Mouse (Mus musculus): ENCODE measurements around the gene Spred3. TPM values are rescaled to one million over a fixed set of nuclear protein-coding genes. Genes with fewer than 3 reads are reported as not detected.

The Spred3 gene
- total and polyA plus RNA-seq, 3 experiments, result 0.21 to 1.3 (median 0.44) TPM

DNA sequence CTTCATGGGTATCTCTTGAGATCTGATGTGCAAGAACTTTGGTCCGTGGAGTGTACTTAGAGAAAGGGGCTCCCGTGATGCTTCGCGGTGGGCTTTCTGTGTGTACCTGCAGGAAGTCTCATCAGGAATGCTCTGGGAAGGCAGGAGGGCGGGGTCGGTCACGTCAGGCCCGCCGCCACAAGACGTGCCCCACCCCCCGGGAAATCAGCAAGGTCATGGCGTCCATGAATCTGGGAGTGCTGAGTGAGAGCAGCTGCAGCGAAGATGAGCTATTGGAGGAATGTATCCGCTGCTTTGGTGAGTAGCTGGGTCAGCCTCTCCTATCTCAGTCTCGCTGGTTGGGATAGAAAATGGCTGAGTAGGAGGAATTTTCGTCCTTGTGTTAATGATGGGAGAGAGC is 32.8 kb downstream of the Spred3 start:
- Histone ChIP-seq H3K4me3 (ENCODE audit: low read depth, low read length) (no peak overlapping the region), H3K9me3 (replicated peaks) (no peaks in the 10 kb centered on the region), H3K4me1 (ENCODE audit: insufficient read depth, low read depth, low read length) (peaks cover 34% of the 10 kb centered on the region), H3K36me3 (replicated peaks) (no peaks in the 10 kb centered on the region), H3K27me3 (ENCODE audit: insufficient read depth, low read length) (peaks cover 19% of the 10 kb centered on the region; the same call in 1 of the 2 replicates)
- TF ChIP-seq POLR2AphosphoS5 (IDR thresholded peaks at IDR 0.05; ENCODE audit: insufficient replicate concordance, low read depth, low read length) (no peak), GATA2 (IDR thresholded peaks at IDR 0.05; ENCODE audit: borderline replicate concordance, low read depth, low read length) (no peak), CTCF (IDR thresholded peaks at IDR 0.05; ENCODE audit: low read depth, low read length) (no peak), GATA1 (IDR thresholded peaks at IDR 0.05; ENCODE audit: borderline replicate concordance, low read length) (no peak), TAL1 (conservative IDR thresholded peaks at IDR 0.05; ENCODE audit: low read depth, low read length) (no peak)
- ATAC-seq (ENCODE audit: extremely low read depth, insufficient number of reproducible peaks, low FRiP score, poor library complexity, severe bottlenecking), result no peak
- no peak for DNase-seq (ENCODE audit: low spot score)

DNA sequence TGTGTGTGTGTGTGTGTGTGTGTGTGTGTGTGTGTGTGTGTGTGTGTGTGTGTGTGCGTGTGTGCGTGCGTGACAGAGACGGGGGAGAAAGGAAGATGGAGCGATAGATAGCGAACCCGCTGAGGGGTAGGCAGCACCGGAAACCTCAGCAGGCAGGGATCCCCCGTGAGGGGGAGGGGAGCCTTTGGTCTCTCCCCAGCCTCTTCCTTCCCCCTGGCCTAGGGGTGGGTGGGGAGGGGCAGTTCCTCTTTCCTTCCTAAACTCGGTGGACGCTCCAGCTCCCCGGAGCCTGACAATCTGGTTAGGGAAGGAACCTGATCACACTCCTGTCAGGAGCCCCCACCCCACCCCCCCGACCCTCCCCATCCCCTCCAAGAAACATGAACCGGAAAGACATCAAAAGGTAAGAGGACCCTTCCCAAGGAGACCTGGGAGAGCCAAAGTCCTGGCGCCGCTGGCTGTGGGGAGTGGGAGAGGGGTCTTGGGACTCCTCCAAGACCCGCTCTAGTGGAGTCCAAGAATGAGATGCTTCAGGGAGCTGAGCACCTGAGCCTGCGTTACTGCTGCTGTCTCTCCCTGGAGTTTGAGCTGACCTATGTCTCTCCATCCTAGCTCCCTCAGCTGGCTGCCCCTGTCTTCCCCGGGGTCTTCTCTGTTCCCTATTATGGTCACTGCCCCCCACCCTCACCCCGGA is 35.4 kb downstream of the Spred3 start, which contains the start of gene Rasgrp4:
Rasgrp4 (plus strand) TSS at position 159 of the 694 bp plus-strand sequence.
- peaks cover 22% of the 10 kb centered on the region; the same call in 1 of the 2 replicates for H3K27me3 ChIP-seq (ENCODE audit: insufficient read depth, low read length)
- TF ChIP-seq GATA2 (IDR thresholded peaks at IDR 0.05; ENCODE audit: borderline replicate concordance, low read depth, low read length) (no peak), POLR2AphosphoS5 (IDR thresholded peaks at IDR 0.05; ENCODE audit: insufficient replicate concordance, low read depth, low read length) (no peak), TAL1 (conservative IDR thresholded peaks at IDR 0.05; ENCODE audit: low read depth, low read length) (no peak), GATA1 (IDR thresholded peaks at IDR 0.05; ENCODE audit: borderline replicate concordance, low read length) (no peak), CTCF (IDR thresholded peaks at IDR 0.05; ENCODE audit: low read depth, low read length) (no peak)
- peak; percentile 83 for DNase-seq (ENCODE audit: low spot score)
- H3K9me3 ChIP-seq (replicated peaks), result no peaks in the 10 kb centered on the region
- H3K4me1 ChIP-seq (ENCODE audit: insufficient read depth, low read depth, low read length), result peaks cover 26% of the 10 kb centered on the region
- peak within 1 kb of the TSS; percentile 53 for H3K4me3 ChIP-seq (ENCODE audit: low read depth, low read length)
- peak; percentile 75 for ATAC-seq (ENCODE audit: extremely low read depth, insufficient number of reproducible peaks, low FRiP score, poor library complexity, severe bottlenecking)
- no peaks in the 10 kb centered on the region for H3K36me3 ChIP-seq (replicated peaks)

DNA sequence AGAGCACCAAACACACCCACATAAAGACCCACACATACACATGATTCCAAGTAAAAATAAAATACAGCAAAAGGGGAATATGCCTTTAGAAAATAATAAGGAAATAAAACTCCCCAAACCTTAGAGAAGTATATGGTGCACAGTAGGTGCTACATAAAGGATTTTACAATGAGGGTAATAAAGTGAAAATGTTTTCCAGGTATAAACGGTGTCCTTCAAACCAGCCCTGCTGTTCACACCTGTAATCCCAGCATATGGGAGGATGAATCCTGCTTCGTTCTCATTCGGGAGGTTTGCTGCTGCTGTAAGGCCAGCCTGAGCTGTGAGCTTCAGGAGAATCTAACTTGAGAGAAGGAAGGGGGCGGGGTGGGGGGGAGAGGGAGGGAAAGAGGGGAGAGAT is 36.0 kb downstream of the Spred3 start:
- ATAC-seq (ENCODE audit: extremely low read depth, insufficient number of reproducible peaks, low FRiP score, poor library complexity, severe bottlenecking) (no peak), DNase-seq (ENCODE audit: low spot score) (no peak)
- H3K9me3 ChIP-seq (replicated peaks), result no peaks in the 10 kb centered on the region
- H3K27me3 ChIP-seq (ENCODE audit: insufficient read depth, low read length), result peaks cover 22% of the 10 kb centered on the region; the same call in 1 of the 2 replicates
- H3K4me3 ChIP-seq (ENCODE audit: low read depth, low read length), result no peak overlapping the region; the same call in 1 of the 2 replicates
- TF ChIP-seq TAL1 (conservative IDR thresholded peaks at IDR 0.05; ENCODE audit: low read depth, low read length) (no peak), CTCF (IDR thresholded peaks at IDR 0.05; ENCODE audit: low read depth, low read length) (no peak), GATA2 (IDR thresholded peaks at IDR 0.05; ENCODE audit: borderline replicate concordance, low read depth, low read length) (no peak), POLR2AphosphoS5 (IDR thresholded peaks at IDR 0.05; ENCODE audit: insufficient replicate concordance, low read depth, low read length) (no peak), GATA1 (IDR thresholded peaks at IDR 0.05; ENCODE audit: borderline replicate concordance, low read length) (no peak)
- no peaks in the 10 kb centered on the region for H3K36me3 ChIP-seq (replicated peaks)
- H3K4me1 ChIP-seq (ENCODE audit: insufficient read depth, low read depth, low read length), result peaks cover 26% of the 10 kb centered on the region

DNA sequence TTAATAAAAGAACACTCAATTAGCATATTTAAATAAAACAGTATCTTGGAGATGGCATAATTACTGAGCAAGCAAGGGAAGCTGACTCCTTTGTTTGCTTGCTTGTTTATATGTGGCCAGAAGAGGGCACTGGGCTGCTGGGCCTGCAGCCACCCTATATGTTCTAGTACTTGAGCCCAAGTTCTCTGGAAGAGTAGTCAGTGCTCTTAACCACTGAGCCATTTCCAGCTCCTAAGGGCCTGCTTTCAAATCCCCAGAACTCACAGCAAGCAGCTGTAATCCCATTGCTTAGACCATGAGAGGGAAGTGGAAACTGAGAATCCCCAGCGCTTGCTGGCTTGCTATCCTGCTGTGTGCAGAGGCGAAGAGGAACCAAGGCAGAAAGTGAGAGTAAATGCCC is 41.5 kb downstream of the Spred3 start:
- no peaks in the 10 kb centered on the region for H3K36me3 ChIP-seq (replicated peaks)
- no peaks in the 10 kb centered on the region for H3K9me3 ChIP-seq (replicated peaks)
- ATAC-seq (ENCODE audit: extremely low read depth, insufficient number of reproducible peaks, low FRiP score, poor library complexity, severe bottlenecking), result no peak
- no peak overlapping the region for H3K4me3 ChIP-seq (ENCODE audit: low read depth, low read length)
- DNase-seq (ENCODE audit: low spot score), result no peak
- H3K27me3 ChIP-seq (ENCODE audit: insufficient read depth, low read length), result peaks cover 14% of the 10 kb centered on the region
- TF ChIP-seq CTCF (IDR thresholded peaks at IDR 0.05; ENCODE audit: low read depth, low read length), result peak; percentile 23; the same call in 1 of the 2 replicates
- no peak for TF ChIP-seq GATA2 (IDR thresholded peaks at IDR 0.05; ENCODE audit: borderline replicate concordance, low read depth, low read length)
- peaks cover 23% of the 10 kb centered on the region for H3K4me1 ChIP-seq (ENCODE audit: insufficient read depth, low read depth, low read length)

DNA sequence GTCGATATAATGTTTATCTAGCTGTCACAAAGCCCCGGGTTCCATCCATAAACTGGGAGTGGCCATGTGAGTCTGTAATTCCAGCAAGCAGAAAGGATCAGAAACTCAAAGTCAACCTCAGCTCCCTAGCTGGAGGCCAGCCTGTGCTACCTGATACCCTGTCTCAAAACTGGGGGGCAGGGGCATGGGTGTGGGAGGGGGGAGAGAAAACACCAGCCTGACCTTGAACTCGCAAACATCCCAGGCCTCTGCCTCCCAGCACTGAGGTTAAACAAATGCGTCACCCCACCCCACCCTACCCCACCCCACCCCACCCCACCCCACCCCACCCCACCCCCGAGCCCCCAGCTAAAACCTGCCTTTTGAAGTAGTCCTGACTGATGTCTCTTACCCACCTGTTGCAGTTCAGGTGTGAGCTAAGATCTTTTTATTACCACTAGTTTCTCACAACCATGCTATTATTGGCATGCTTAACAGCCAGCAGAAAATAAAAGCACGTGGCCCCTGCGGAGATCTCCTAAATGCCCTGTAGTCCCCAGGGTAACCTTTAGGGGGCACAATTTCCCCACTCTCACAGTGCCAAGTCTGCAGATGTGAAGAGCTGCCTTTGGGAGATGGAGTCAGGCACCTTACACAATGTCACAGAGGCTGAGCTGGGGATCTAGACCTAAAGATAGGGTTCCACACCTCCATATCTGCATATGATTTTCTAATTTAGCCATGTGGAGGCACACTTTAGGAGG is 43.9 kb downstream of the Spred3 start:
- TF ChIP-seq POLR2AphosphoS5 (IDR thresholded peaks at IDR 0.05; ENCODE audit: insufficient replicate concordance, low read depth, low read length) (no peak), TAL1 (conservative IDR thresholded peaks at IDR 0.05; ENCODE audit: low read depth, low read length) (no peak), GATA2 (IDR thresholded peaks at IDR 0.05; ENCODE audit: borderline replicate concordance, low read depth, low read length) (no peak), GATA1 (IDR thresholded peaks at IDR 0.05; ENCODE audit: borderline replicate concordance, low read length) (no peak), CTCF (IDR thresholded peaks at IDR 0.05; ENCODE audit: low read depth, low read length) (peak; percentile 86)
- H3K27me3 ChIP-seq (ENCODE audit: insufficient read depth, low read length), result peaks cover 20% of the 10 kb centered on the region
- no peak overlapping the region for H3K4me3 ChIP-seq (ENCODE audit: low read depth, low read length)
- no peak for ATAC-seq (ENCODE audit: extremely low read depth, insufficient number of reproducible peaks, low FRiP score, poor library complexity, severe bottlenecking)
- no peaks in the 10 kb centered on the region for H3K36me3 ChIP-seq (replicated peaks)
- peak; percentile 48 for DNase-seq (ENCODE audit: low spot score)
- no peaks in the 10 kb centered on the region for H3K9me3 ChIP-seq (replicated peaks)
- H3K4me1 ChIP-seq (ENCODE audit: insufficient read depth, low read depth, low read length), result peaks cover 19% of the 10 kb centered on the region

DNA sequence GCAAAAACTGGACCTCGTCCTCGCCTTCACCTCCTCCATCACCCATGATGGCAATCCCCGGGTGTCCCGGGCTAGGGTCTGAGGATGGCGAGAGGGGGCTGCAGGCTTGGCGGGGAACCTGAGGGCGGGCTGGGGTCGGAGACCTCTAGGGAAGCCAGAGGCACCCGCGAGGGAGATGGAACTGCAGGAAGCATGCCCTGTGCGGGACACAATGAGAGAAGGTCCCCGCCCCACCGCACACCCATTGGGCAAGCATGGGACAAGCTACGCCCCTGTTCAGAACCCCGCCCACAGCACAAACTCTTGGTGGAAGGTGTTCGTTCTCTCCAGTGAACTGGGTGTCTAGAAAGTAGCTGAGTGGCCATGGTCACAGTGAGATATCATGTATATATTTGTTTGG is 45.2 kb downstream of the Spred3 start, which contains the start of gene Ryr1:
Ryr1 (minus strand) TSS at position 210 of the 400 bp plus-strand sequence.
- TF ChIP-seq TAL1 (conservative IDR thresholded peaks at IDR 0.05; ENCODE audit: low read depth, low read length) (no peak), POLR2AphosphoS5 (IDR thresholded peaks at IDR 0.05; ENCODE audit: insufficient replicate concordance, low read depth, low read length) (no peak)

More for the DNA sequence above, 45.2 kb downstream of the Spred3 start, which contains the start of gene Ryr1:
- no peaks in the 10 kb centered on the region for H3K9me3 ChIP-seq (replicated peaks)
- DNase-seq (ENCODE audit: low spot score) (peak; percentile 38), ATAC-seq (ENCODE audit: extremely low read depth, insufficient number of reproducible peaks, low FRiP score, poor library complexity, severe bottlenecking) (peak; percentile 54)
- peak within 1 kb of the TSS; percentile 60; the same call in 1 of the 2 replicates for H3K4me3 ChIP-seq (ENCODE audit: low read depth, low read length)
- peaks cover 23% of the 10 kb centered on the region for H3K27me3 ChIP-seq (ENCODE audit: insufficient read depth, low read length)
- peaks cover 19% of the 10 kb centered on the region for H3K4me1 ChIP-seq (ENCODE audit: insufficient read depth, low read depth, low read length)
- H3K36me3 ChIP-seq (replicated peaks), result no peaks in the 10 kb centered on the region

Data from G1E (cell line).